Mouse (Mus musculus): Measurements from ENCODE around the gene Rabggtb.
"Not testable (repeated sequence)": the region's sequence is repeated elsewhere in the genome, so short reads cannot be mapped to it uniquely, and the experiment has no call there.

Rabggtb gene

GRCm38 (mm10) chr3:153863816-153864215, 49.0 kb downstream of the Rabggtb start:
- peak in 1 of 2 experiments; percentile 4 for DNase-seq (ENCODE audit: low spot score in 2 of 2)

GRCm38 (mm10) chr3:153860392-153860791, 52.4 kb downstream of the Rabggtb start:
- DNase-seq (ENCODE audit: low spot score in 2 of 2) = not testable (repeated sequence)

GRCm38 (mm10) chr3:153858350-153859001, 54.3 kb downstream of the Rabggtb start:
- no peak for DNase-seq (ENCODE audit: low spot score in 2 of 2)

All from natural killer cell, adult 2 months (primary cell).